In genomic region chr6:31771916-31772315, GRCm38 (mm10) we compare ENCODE assay signal across 27 mouse cellular contexts.
"Had no signal": no experiment of that assay in that cellular context is flagged by ENCODE, and none has a peak within 500 bp of the region (broad histone marks: within the 10 kb centered on the region; RNA-seq: fewer than 3 reads in every experiment).

No protein-coding gene starts in this region.

- H3K4me3 ChIP-seq: limb, embryonic 10.5 days; limb, embryonic 12.5 days; limb, embryonic 13.5 days; limb, embryonic 15.5 days; liver, embryonic 12.5 days; liver, embryonic 13.5 days; liver, embryonic 15.5 days; lung, embryonic 15.5 days; megakaryocyte, embryonic 14.5 days; midbrain, embryonic 10.5 days; midbrain, embryonic 12.5 days; midbrain, embryonic 13.5 days; midbrain, embryonic 15.5 days; myocyte; neural tube, embryonic 12.5 days had no signal

- H3K27ac ChIP-seq: limb, embryonic 10.5 days; limb, embryonic 12.5 days; limb, embryonic 13.5 days; limb, embryonic 15.5 days; liver, embryonic 12.5 days; liver, embryonic 13.5 days; liver, embryonic 14.5 days; liver, embryonic 15.5 days; lung, embryonic 15.5 days; macrophage; midbrain, embryonic 10.5 days; midbrain, embryonic 12.5 days; midbrain, embryonic 13.5 days; midbrain, embryonic 15.5 days; neural tube, embryonic 12.5 days had no signal

- DNase-seq: left cerebral cortex, postnatal 4 days; liver; liver, embryonic 13.5 days; liver, postnatal 0 days; lung, adult 18-20 months; lung, adult 2 months; lung, postnatal 10 days; lung, postnatal 14 days; lung, postnatal 36 days; lung, postnatal 4 days; midbrain, embryonic 14.5 days had no signal
